Mouse (Mus musculus) forebrain, embryonic 16.5 days (tissue): ENCODE measurements at regions not wholly inside any gene's neighbourhood (a gene's known extent, or its start where the extent isn't known, plus 50 kb on each side); places are given as distances from the start of the nearest gene placed in this dataset.
A peak's percentile ranks its signal among the peaks of the same experiment; 100 is the strongest.

Experiments
- ATAC-seq: fragments of 200-750 bp; cut with Nextera tagmentation; 2 replicates; pipeline ENCODE4 v1.8.0; 2017; ENCODE audit warnings: mild to moderate bottlenecking, moderate library complexity
- H3K27ac ChIP-seq: fragments of 300-500 bp; sonication (generic); 2 replicates; pipeline ENCODE4 v1.5.1; 2014; ENCODE audit warnings: low read length, control low read depth
- H3K27me3 ChIP-seq: fragments of 300-500 bp; sonication (generic); replicated peaks from 2 replicates; pipeline ENCODE4 v1.6.1; 2014; ENCODE audit warnings: low read length; ENCODE audit not compliant: control insufficient read depth, insufficient read depth
- H3K36me3 ChIP-seq: fragments of 300-500 bp; sonication (generic); 2 replicates; pipeline ENCODE4 v1.6.1; 2014; ENCODE audit not compliant: control insufficient read depth, insufficient read depth
- H3K4me1 ChIP-seq: fragments of 300-500 bp; sonication (generic); replicated peaks from 2 replicates; pipeline ENCODE4 v1.6.1; 2014; ENCODE audit warnings: low read length; ENCODE audit not compliant: control insufficient read depth, insufficient read depth
- H3K4me2 ChIP-seq: fragments of 300-500 bp; sonication (generic); 2 replicates; pipeline ENCODE4 v1.6.1; 2014; ENCODE audit warnings: mild to moderate bottlenecking, low read length, control low read depth
- H3K4me3 ChIP-seq: fragments of 300-500 bp; sonication (generic); replicated peaks from 2 replicates; pipeline ENCODE4 v1.5.1; 2014; ENCODE audit warnings: mild to moderate bottlenecking, low read length, control low read depth
- H3K9ac ChIP-seq: fragments of 300-500 bp; sonication (generic); replicated peaks from 2 replicates; pipeline ENCODE4 v1.6.1; 2014; ENCODE audit warnings: low read depth, low read length, control low read depth
- H3K9me3 ChIP-seq: fragments of 300-500 bp; sonication (generic); 2 replicates; pipeline ENCODE4 v1.6.1; 2016; ENCODE audit warnings: low read length; ENCODE audit not compliant: control insufficient read depth
- WGBS: fragments of 180-500 bp; shearing (Covaris S2); extraction: QIAGEN DNeasy Blood & Tissue Kit; methylation state at CpG from one replicate; pipeline ENCODE4 v1.1.7; 2014; 5-methylcytosine and 5-hydroxymethylcytosine counted together

DNA sequence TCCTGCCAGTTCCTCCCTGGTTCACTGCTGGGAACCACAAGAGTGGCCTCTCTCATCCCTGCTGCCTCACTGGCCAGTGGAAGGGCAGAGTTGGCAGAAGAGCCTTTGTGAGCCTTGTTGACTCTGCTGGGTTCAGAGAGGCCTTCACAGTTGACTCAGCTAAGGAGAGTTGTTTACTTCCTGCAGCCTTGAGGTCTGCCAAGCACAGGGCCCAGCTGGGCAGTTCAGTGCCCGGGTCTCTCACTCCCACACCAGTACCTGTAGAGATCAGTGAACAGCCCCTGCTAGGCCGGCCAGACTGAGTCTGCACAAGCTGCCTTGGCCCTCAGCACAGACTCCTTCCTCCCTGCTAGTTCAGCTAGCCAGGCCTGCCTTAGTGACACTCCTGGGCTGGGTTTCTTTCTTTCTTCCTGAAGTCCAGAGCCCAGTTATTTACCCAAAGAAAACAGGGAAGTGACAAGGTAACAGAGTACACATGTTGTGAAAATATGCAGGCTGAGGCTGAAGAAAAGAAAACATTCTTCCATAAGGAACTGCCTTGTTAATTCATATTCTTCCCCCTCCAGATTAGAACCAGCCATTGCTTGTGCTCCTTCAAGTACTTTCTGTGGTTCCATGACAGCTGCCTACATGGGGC, 207.8 kb downstream of the Zfp36l1 start:
- ATAC-seq, result no peak
- Histone ChIP-seq H3K4me2 (no peak overlapping the region), H3K4me3 (no peak overlapping the region), H3K36me3 (no peaks in the 10 kb centered on the region), H3K27ac (no peak overlapping the region), H3K9ac (no peak overlapping the region), H3K9me3 (no peaks in the 10 kb centered on the region), H3K27me3 (no peaks in the 10 kb centered on the region), H3K4me1 (peaks cover 4% of the 10 kb centered on the region; the same call in 1 of the 2 replicates)
- WGBS, result 79% methylated on average over 2 of the region's 2 CpGs

- Histone ChIP-seq H3K9ac (no peak overlapping the region), H3K36me3 (no peaks in the 10 kb centered on the region), H3K27me3 (no peaks in the 10 kb centered on the region), H3K4me2 (no peak overlapping the region), H3K4me3 (no peak overlapping the region), H3K27ac (no peak overlapping the region), H3K9me3 (peaks cover 4% of the 10 kb centered on the region), H3K4me1 (peaks cover 7% of the 10 kb centered on the region; the same call in 1 of the 2 replicates)
- WGBS, result 73% methylated on average over 7 of the region's 7 CpGs
- ATAC-seq, result no peak
Measured at GRCm38 (mm10) chr12:79902761-79903160, 210.1 kb downstream of the Zfp36l1 start.

DNA sequence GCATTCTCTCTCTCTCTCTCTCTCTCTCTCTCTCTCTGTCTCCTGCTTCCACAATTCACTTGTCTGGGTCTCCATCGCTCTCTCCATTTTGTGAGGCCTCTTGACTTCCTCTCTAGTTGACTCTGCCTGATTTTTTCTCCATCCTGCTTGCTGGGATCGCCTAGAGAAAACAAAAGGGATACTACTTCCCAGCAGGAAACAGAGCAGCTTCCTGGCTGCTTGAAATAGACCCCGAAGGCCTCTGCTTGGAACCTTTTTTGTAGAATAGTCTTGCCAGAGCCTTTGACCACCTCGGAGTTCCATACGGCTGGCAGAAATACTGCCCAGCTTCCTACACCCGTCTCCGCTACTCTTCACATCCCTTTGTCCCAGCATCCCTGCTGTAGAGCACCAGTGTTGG, 210.7 kb downstream of the Zfp36l1 start:
- no peak for ATAC-seq
- Histone ChIP-seq H3K4me1 (peaks cover 7% of the 10 kb centered on the region; the same call in 1 of the 2 replicates), H3K4me2 (no peak overlapping the region), H3K9me3 (peaks cover 4% of the 10 kb centered on the region), H3K27ac (no peak overlapping the region), H3K27me3 (no peaks in the 10 kb centered on the region), H3K4me3 (no peak overlapping the region), H3K9ac (no peak overlapping the region), H3K36me3 (no peaks in the 10 kb centered on the region)
- 49% methylated on average over 7 of the region's 7 CpGs for WGBS

- Histone ChIP-seq H3K36me3 (no peaks in the 10 kb centered on the region), H3K27me3 (no peaks in the 10 kb centered on the region), H3K4me3 (no peak overlapping the region), H3K4me2 (no peak overlapping the region), H3K4me1 (peaks cover 16% of the 10 kb centered on the region), H3K27ac (no peak overlapping the region), H3K9ac (no peak overlapping the region), H3K9me3 (peaks cover 4% of the 10 kb centered on the region)
- no peak for ATAC-seq
- WGBS, result 16% methylated on average over 12 of the region's 12 CpGs
Measured at GRCm38 (mm10) chr12:79898198-79898930, 214.4 kb downstream of the Zfp36l1 start.

DNA sequence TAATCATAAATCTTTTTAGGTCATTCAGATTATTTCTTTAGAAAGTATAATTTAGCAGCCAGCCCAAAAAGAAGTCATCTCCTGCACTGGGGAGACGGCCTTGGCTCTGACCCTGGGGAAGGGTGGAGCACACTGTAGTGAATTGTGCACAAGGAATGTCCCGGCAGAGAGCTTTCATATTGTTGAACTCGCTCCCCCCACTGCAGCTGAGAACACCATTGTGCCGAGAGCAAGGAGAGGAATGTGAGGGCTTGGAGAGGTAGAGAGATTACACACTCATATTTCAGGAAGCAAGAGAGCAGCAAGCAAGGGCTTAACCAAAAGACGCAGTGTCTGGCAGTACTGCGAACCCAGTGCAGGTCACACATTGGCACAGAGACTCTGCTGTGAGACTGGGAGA, 216.8 kb downstream of the Zfp36l1 start:
- H3K27me3 ChIP-seq, result no peaks in the 10 kb centered on the region
- no peak overlapping the region for H3K4me2 ChIP-seq
- no peaks in the 10 kb centered on the region for H3K36me3 ChIP-seq
- ATAC-seq, result peak; percentile 33; the same call in 1 of the 2 replicates
- H3K4me3 ChIP-seq, result no peak overlapping the region
- 15% methylated on average over 6 of the region's 6 CpGs for WGBS
- peaks cover 4% of the 10 kb centered on the region for H3K9me3 ChIP-seq
- peaks cover 16% of the 10 kb centered on the region for H3K4me1 ChIP-seq
- no peak overlapping the region for H3K9ac ChIP-seq
- H3K27ac ChIP-seq, result no peak overlapping the region

DNA sequence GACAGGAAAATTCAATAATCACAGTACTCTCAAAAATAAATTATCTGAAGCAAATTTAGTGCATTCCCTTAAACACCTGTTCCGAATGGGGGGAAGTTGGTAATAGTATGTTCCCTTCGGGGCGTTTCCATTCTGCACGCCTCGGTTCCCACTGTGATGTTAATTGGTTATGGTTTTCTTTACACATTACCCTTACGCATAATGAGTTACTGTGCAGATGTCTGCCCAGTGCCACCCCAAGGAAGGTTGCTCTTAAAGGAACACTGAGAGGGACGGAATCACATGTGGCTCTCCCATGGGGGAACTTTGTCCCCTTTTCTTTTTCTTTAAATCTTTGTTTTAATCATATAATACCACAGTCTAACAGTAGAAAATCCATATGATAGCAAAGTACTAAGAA, 217.5 kb downstream of the Zfp36l1 start:
- Histone ChIP-seq H3K4me1 (peaks cover 16% of the 10 kb centered on the region), H3K4me2 (no peak overlapping the region), H3K36me3 (no peaks in the 10 kb centered on the region), H3K27me3 (no peaks in the 10 kb centered on the region), H3K27ac (no peak overlapping the region), H3K4me3 (no peak overlapping the region), H3K9me3 (peaks cover 4% of the 10 kb centered on the region), H3K9ac (no peak overlapping the region)
- WGBS, result 9% methylated on average over 7 of the region's 7 CpGs
- ATAC-seq, result peak; percentile 68

DNA sequence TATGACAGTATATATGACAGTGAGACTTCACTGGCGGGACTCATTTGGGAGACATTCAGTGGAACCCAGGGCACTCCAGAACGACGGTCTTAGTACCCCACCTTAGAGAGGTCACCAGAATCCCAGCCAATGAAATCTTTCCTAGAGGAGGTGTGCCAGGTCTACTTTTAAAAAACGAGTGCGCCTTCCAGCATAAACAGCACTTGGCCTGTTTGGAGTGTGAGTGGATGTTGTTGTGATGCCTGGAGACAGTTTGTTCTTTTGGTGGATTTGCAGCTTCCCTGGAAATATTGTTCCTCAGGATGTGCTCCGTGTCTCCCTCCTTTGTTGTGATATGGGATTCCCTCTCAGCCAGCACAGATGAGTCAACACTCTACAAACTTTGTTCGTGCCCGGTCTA, 219.9 kb downstream of the Zfp36l1 start:
- Histone ChIP-seq H3K4me2 (no peak overlapping the region), H3K9me3 (no peaks in the 10 kb centered on the region), H3K4me1 (peaks cover 16% of the 10 kb centered on the region), H3K36me3 (no peaks in the 10 kb centered on the region), H3K9ac (no peak overlapping the region), H3K27ac (no peak overlapping the region), H3K27me3 (no peaks in the 10 kb centered on the region), H3K4me3 (no peak overlapping the region)
- ATAC-seq, result no peak
- WGBS, result 93% methylated on average over 8 of the region's 8 CpGs

DNA sequence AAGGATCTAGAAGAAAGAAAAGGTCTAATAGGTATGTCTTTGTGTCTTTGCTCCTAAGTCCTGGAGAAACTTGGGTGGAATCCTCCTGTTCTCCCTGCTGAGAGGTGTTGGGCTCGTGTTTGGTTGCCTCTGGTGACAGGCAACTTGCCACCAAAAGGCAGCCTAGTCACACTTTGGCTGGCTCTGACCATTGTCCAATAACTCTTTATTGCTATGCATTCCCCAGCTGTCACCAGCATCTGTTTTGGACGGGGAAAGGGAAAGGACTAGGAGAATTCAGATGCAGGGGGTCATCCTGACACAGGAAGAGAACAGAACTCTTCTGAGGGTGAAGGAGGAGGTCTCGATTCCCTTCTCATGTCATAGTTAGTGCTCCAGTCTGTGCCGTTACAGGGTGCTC, 220.9 kb downstream of the Zfp36l1 start:
- Histone ChIP-seq H3K27ac (no peak overlapping the region), H3K4me3 (no peak overlapping the region), H3K9ac (no peak overlapping the region), H3K4me1 (peaks cover 24% of the 10 kb centered on the region), H3K27me3 (no peaks in the 10 kb centered on the region), H3K4me2 (no peak overlapping the region), H3K9me3 (no peaks in the 10 kb centered on the region), H3K36me3 (no peaks in the 10 kb centered on the region)
- WGBS, result 73% methylated on average over 4 of the region's 4 CpGs
- no peak for ATAC-seq

DNA sequence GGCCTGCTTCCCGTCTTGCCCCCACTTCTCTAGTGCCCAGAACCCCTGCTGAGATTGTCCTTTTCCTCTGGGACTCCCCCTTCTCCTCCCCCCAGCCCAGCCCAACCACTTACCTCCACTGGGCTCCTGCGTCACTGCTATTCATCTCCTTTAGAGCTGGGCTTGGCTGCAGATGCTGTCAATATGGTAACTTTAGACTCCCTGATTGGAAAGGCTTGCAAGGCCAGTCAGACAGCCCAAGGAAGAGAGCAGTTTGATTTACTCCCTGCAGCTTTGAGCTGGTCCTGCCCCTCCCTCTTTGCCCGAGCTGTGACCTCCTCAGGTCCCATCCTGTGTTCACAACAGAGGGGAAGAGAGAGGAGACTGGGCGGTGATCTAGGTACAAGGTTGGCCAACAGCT, 221.9 kb downstream of the Zfp36l1 start:
- no peaks in the 10 kb centered on the region for H3K9me3 ChIP-seq
- 35% methylated on average over 4 of the region's 4 CpGs for WGBS
- no peak overlapping the region for H3K4me3 ChIP-seq
- ATAC-seq, result no peak
- peaks cover 21% of the 10 kb centered on the region for H3K4me1 ChIP-seq
- H3K9ac ChIP-seq, result no peak overlapping the region
- H3K36me3 ChIP-seq, result no peaks in the 10 kb centered on the region
- no peak overlapping the region for H3K27ac ChIP-seq
- H3K27me3 ChIP-seq, result no peaks in the 10 kb centered on the region
- H3K4me2 ChIP-seq, result no peak overlapping the region
